Mouse (Mus musculus): ENCODE measurements around the gene Nynrin.

DNA sequence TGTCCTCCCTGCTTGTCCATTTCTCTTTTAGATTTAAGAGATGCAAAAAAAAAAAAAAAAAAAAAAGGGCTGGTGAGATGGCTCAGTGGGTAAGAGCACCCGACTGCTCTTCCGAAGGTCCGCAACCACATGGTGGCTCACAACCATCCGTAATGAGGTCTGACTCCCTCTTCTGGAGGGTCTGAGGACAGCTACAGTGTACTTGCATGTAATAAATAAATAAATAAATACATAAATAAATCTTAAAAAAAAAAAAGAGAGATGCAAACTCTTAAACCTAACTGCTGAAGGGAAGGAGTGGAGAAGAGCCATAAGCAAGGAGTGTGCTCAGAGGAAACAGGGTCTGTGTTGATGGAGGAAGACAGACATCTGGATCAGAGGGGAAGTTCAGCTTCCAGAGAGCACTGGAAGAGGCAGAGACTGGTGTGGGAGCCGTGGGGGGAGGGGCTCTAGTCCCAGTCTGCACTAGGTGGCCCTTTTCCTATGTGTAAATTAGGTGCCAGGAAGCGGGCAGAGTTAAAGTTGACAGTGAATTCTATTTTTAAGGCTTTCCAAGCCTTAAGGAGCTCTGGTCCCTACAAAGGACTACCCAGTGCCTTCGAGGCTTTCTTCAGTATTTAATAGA lies 24.6 kb downstream of the Nynrin start:
- TF ChIP-seq CTCF (IDR thresholded peaks at IDR 0.05; ENCODE audit: borderline replicate concordance, insufficient read depth, low read length) (no peak), POLR2A (IDR thresholded peaks at IDR 0.05; ENCODE audit: low read depth, low read length) (no peak)

Measured in embryonic fibroblast, embryonic 13.5 days (primary cell).